Mouse (Mus musculus): Measurements from ENCODE around the gene Iffo1. TPM values are rescaled to one million over a fixed set of nuclear protein-coding genes. Genes with fewer than 3 reads are reported as not detected.
A peak's percentile ranks its signal among the peaks of the same experiment; 100 is the strongest.
"Not testable (repeated sequence)": the region's sequence is repeated elsewhere in the genome, so short reads cannot be mapped to it uniquely, and the experiment has no call there.

Iffo1 gene
- total RNA-seq, 4 experiments from 2014 or later, result 62.0 to 68.5 (median 66.4) TPM

DNA sequence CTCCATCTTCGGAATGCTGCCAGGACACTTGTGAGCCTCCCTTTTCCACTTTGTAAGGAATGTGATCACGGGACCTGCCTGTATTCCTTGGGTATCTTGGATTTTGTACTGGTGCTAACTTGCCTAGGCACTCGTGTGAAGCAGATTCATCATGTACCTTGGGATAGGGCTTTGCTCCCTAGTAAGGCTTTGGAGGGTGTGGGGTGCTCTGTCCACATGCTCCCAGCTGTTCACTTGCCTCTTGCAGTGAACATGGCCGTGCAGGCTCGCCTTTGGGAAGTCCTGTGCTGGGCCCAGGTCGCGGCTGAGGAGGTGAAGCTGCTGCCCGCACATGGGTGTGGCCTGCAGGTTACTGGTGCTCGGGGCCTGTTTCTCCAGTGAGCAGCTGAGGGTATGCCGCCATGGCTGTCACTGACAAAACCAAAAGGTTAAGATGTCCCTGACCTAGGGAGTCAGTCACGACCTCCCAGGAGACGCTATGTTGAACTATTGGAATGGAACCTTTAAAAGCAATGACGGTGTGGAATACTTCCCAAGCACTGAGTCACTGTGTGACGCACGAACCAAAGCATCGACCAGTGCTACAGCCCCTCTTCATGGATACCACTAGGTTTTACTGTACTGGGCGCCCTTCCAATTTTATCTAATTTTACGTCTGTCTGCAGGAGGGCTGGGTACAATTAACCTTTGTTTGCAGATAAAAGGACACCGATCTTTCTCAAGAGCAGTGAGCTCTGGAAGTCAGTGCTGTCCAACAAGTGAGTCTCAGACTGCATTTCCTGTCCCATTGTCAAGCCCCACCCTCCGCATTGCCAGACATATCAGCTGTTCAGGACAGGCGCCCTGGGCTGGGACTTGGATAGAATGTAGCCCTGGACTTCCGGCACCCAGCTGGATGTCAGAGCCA lies 16.1 kb downstream of the Iffo1 start:
- peak in 1 of 2 experiments; percentile 64 for DNase-seq (ENCODE audit: low spot score in 2 of 2)

DNA sequence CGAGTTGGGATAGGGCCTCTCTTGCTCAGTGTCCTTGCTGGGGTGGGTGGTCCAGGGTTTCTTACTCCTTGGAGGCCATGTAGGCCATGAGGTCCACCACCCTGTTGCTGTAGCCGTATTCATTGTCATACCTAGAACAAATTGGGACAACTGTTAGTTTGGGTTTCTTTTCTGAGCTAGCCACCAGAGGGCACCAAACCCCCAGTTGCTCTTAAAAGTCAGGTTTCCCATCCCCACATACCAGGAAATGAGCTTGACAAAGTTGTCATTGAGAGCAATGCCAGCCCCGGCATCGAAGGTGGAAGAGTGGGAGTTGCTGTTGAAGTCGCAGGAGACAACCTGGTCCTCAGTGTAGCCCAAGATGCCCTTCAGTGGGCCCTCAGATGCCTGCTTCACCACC lies 16.9 kb downstream of the Iffo1 start:
- not testable (repeated sequence) for DNase-seq (ENCODE audit: low spot score in 2 of 2)

GRCm38 (mm10) chr6:125162615-125163305 lies 17.7 kb downstream of the Iffo1 start:
- not testable (repeated sequence) for DNase-seq (ENCODE audit: low spot score in 2 of 2)

DNA sequence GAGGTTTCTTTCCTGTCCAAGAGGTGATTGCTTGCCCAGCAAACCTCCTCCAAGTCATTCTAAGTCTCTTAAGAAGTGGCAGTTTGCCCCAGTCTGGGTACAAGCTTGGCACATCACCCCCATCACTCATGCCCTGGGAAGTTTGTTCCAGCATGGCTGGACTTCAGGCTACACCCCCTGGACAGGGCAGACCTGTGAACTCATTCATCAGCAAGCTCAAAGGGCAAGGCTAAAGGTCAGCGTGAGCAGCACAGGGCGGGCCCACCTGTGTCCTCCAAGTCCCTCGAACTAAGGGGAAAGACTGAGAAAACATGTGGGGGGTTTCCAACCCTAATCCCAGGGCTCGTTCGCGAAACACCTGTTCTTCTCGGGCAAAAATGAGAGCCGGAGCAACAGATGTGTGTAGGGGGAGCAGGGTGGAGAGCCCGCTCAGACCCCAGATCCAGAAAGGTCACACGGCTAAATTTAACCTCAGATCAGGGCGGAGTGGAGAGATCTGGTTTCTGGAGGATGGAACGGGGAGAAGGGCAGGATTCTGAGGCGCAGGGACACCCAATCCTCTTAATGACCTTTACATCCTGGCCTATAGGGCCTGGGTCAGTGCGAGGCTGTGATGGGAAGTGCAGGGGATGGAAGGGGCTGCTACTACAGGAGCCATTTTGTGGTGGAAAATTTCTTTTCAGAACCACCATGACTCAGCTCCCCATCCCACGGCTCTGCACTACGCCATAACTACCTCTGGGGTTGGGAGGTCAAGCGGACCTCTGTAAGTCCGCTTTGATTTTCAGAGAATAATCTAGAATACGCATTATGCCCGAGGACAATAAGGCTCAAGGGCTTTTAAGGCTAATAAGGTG lies 19.0 kb downstream of the Iffo1 start:
- DNase-seq (ENCODE audit: low spot score in 2 of 2), result peak in 1 of 2 experiments; percentile 61

DNA sequence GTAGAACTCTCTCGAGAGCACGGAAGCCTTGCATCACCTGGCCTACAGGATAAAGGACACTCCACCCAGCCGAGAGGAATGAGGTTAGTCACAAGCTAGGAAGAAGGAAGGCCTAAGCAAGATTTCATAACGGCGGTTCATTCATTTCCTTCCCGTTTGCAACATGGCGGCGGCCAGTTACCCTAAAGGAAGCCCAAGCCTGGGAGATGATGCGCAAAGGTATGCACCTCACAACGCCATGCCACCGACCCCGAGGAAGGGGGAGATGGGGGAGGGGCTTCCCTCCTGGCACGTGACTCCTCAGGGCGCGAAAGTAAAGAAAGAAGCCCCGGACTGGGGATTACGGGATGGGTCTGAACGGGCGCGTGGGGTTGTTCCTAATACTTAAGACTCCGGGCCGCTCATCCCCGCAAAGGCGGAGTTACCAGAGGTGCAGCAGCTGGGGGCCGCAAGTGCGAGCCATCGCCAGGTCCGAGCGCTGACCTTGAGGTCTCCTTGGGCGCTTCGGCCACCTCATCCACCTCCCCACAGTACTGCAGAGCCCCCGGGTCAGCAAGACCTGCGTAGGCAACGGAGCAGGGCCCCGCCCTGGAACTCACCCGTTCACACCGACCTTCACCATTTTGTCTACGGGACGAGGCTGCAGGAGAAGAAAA lies 19.8 kb downstream of the Iffo1 start:
- peak; percentile 40 to 62 for DNase-seq (ENCODE audit: low spot score in 2 of 2)

- peak; percentile 97 for DNase-seq (ENCODE audit: low spot score in 2 of 2)
Measured at GRCm38 (mm10) chr6:125165328-125165891, 20.4 kb downstream of the Iffo1 start.

- no peak for DNase-seq (ENCODE audit: low spot score in 2 of 2)
Measured at GRCm38 (mm10) chr6:125166051-125166751, 21.2 kb downstream of the Iffo1 start, which contains the start of gene Gapdh. Gene Gapdh (minus strand): TSS chr6:125166467.

DNA sequence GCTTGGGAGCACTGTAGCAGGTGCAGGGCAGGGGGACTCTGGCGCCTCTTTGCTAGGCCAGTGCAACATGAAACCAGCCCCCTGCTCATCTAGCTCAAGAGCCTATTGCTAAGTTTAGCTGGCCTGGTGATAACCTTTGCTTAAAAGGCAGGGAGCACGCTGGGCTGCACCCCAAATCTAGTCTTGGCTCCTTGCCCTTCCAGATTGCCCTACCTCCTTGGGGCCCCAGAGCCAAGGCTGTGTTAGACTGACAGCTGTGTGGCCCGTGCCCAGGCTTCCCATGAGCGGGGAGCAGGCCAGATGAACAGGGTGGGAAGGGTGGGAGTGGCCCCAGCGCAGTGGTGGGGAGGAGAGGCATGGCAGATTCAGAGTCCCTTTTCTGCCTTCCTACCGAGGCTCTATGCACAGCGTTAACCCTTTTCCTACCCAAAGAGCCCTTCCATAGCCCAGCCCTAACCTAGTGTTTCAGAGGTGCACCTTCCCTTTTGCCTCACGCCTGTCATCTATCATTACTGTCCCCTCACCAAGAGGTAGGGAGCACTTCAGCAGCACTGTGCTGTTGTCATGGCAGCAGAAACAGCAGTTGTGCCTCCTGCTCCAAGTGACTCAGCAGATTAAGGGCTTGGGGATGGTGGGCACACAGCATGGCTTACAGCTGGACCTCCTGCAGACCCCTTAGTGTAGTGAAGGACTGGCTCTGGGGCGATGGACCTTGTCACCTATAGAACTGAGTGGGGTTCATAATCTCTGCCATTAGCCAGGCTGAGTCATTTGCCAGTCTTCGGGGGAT lies 22.0 kb downstream of the Iffo1 start:
- DNase-seq (ENCODE audit: low spot score in 2 of 2), result peak; percentile 50 to 65

- peak in 1 of 2 experiments; percentile 66 for DNase-seq (ENCODE audit: low spot score in 2 of 2)
Measured at GRCm38 (mm10) chr6:125168086-125168485, 23.0 kb downstream of the Iffo1 start.

DNA sequence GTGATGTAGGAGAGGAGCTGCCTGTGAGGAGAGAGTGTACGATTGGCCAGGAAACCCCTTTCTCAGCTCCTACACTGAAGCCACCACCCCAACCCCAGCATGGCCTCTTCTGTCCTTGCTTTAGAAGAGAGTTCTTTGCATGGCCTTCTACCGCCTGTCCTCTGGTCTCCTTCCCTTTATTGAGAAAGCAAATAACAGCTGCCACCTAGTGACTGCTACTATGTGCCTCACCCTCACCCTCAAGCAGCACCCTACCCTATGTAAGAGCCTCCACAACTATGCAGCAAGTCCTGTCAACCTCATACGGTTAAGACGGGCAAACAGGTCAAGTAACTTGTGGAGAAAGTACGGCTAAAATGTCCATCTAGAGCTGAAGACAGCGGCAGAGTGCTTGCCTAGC lies 25.2 kb downstream of the Iffo1 start:
- no peak for DNase-seq (ENCODE audit: low spot score in 2 of 2)

- DNase-seq (ENCODE audit: low spot score in 2 of 2), result no peak
Measured at GRCm38 (mm10) chr6:125172474-125172873, 27.4 kb downstream of the Iffo1 start.

- no peak for DNase-seq (ENCODE audit: low spot score in 2 of 2)
Measured at GRCm38 (mm10) chr6:125173256-125173655, 28.2 kb downstream of the Iffo1 start.

- DNase-seq (ENCODE audit: low spot score in 2 of 2), result no peak
Measured at GRCm38 (mm10) chr6:125175469-125175868, 30.4 kb downstream of the Iffo1 start.

DNA sequence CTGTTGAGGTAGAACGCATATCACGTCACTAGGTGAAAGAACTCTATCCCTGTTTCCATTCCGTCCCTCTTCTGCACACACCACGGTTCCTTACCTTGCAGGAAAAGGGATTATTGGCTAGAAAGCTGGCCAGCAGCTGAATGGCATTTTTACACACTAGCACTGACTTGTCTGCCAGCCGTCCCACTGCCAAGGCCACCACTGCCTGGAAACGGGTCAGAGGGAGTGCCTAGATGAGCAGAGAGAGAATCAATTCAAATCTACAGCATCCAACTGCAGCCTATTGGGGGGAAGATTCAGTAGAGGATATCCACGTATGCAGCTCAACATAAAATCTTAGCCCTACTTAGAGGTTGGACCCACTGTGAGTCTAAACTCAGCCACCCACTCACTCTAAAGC lies 34.6 kb downstream of the Iffo1 start:
- DNase-seq (ENCODE audit: low spot score in 2 of 2), result no peak

DNA sequence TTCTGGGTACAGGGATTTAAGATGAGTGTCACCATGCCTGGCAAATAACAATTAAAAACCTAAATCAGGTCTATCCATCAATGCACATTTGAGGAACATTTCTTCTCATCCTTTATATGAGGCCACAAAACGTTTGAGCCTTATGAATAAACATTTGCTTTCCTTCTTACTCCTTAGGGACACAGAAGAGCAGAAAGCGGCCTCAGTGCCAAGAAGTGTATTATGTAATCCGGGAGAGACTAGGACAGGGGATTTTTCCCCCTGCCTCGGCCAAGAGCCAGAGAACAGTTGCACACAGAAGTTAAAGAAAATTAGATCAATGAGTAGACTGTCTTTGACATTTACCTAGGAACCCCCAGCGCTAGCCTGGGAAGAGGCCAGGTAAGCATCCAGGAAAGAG lies 37.1 kb downstream of the Iffo1 start:
- no peak for DNase-seq (ENCODE audit: low spot score in 2 of 2)

- no peak for DNase-seq (ENCODE audit: low spot score in 2 of 2)
Measured at GRCm38 (mm10) chr6:125186203-125186602, 41.2 kb downstream of the Iffo1 start.

DNA sequence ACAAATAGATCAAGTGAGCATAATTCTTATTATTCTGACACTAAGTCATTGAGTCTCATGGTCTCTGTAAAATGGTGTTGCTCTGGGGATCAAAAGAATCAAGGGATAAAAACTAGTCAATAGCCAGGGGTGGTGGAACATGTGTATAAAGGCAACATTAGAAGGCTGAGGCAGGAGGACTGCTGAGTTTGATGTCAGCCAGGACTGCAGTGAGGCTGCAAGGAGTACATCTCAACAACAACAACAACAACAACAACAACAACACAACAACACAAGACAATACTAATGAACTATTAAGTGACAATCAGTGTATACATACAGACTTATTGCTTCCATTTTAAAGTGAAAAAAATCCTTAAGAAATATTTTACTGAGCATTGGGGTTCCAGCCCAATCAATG lies 45.8 kb downstream of the Iffo1 start:
- no peak for DNase-seq (ENCODE audit: low spot score in 2 of 2)

DNA sequence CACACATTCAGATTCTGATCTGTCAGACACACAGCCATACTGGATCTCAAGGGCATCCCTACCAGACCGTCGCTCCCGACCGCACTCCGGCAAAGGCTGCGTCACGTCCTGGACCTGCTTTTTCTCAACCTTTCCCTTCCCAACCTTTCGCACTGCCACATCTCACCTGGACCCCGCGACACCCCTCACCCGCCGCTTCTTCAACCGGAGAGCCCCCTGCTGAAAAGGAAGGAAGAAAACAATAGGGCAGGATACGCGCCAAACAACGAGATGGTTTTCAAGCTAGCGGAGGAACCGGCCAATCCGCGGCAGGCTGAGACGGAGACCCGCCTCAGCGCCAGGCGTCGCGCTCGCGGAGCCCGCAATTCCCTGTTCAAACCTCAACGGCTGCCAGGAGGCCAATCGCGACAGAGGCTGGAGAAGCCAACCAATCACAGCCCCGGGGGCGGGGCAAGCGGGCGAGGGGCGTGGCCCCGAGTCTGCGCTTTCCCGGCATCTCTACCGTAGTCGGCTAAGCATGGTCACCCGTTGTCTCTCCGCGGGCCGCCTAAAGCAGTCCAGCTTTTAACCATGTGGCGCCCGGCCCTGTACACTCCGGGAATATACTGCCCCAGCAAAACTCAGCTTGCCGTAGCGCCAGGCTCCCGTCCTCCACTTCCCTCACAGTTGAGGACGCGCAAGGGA lies 46.4 kb downstream of the Iffo1 start, which contains the start of the genes Ncapd2 and Mrpl51:
Gene Ncapd2 (minus strand): TSS at position 370 of the 684 bp plus-strand sequence.
Gene Mrpl51 (plus strand): TSS at position 470 of the 684 bp plus-strand sequence.
- peak; percentile 91 to 97 for DNase-seq (ENCODE audit: low spot score in 2 of 2)

Measured in left cerebral cortex, adult 8-10 months (tissue).